Mouse (Mus musculus): Measurements from ENCODE around the gene Sptbn1. TPM values are rescaled to one million over a fixed set of nuclear protein-coding genes. Genes with fewer than 3 reads are reported as not detected.

Gene Sptbn1
- polyA plus RNA-seq, 1 experiment from 2014 or later: 66.6 TPM

DNA sequence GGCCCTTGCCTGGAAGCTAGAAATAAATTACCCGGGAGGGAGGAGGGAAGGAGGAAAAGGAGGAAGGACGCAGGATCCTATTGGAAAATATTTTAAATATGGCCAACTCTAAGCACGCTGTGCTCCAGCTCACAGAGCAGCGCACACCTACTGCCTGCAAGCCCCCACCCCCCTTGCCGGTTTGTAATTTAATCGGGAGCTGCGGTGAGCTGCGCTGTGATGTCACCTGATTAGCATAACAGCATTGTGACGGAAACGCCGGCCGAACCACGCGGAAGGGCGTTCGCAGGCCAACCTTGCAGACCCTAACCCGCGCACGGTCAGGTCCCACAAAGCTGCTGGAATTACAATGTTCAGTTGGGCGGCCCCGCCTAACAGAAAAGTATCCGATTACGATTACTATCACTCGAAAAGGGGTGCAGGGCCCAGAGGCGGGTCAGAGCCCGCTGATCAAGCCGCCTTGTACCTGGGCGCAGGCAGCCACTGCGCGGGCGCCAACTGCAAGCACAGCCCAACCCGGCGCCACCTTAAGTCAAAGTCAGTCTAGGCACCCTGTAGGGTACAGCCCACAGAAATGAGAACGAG, 69.8 kb downstream of the Sptbn1 start:
- DNase-seq (ENCODE audit: low spot score): peak; percentile 91
- peak overlapping the region; percentile 89 for H3K27ac ChIP-seq (replicated peaks)
- H3K4me3 ChIP-seq: peak overlapping the region; percentile 70
- peaks cover 43% of the 10 kb centered on the region for H3K4me1 ChIP-seq
- H3K27me3 ChIP-seq (replicated peaks; ENCODE audit: low read depth, poor library complexity, severe bottlenecking): no peaks in the 10 kb centered on the region
- under 1% methylated on average over 34 of the region's 34 CpGs for WGBS
- H3K9me3 ChIP-seq: no peaks in the 10 kb centered on the region
- H3K36me3 ChIP-seq (replicated peaks): 0 out of 2 replicates have a peak, but pooled peaks cover 4% of the 10 kb centered on the region

DNA sequence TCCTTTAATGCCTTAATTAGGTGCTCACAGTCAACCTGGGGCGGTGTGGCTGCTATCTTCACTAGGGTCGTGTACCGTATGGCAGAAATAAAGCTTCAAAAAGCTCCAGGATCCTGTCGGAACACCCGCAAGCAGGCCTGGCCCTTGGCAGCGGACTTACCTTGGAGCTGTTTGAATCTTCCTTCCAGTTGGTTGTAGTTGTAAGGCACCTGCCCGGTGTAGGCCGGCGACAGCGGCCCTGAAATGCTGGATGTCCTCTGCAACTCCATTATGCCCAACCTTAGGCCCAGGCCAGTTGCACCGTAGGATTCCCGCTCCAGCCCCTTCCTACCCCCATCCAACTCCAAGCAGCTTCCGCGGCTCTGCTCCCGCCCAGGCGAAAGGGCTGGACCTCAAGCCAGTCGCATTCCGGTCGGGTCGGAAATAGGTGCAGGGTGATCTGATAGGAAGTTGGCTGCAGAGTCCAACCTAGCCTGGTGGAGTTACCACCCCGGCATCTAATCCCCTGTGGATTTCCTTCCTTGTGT, 70.3 kb downstream of the Sptbn1 start:
- under 1% methylated on average over 21 of the region's 21 CpGs for WGBS
- H3K27me3 ChIP-seq (replicated peaks; ENCODE audit: low read depth, poor library complexity, severe bottlenecking): no peaks in the 10 kb centered on the region
- peak overlapping the region; percentile 89 for H3K27ac ChIP-seq (replicated peaks)
- peaks cover 43% of the 10 kb centered on the region for H3K4me1 ChIP-seq
- peak; percentile 77 for DNase-seq (ENCODE audit: low spot score)
- H3K9me3 ChIP-seq: no peaks in the 10 kb centered on the region
- 0 out of 2 replicates have a peak, but pooled peaks cover 4% of the 10 kb centered on the region for H3K36me3 ChIP-seq (replicated peaks)
- peak overlapping the region; percentile 70 for H3K4me3 ChIP-seq

DNA sequence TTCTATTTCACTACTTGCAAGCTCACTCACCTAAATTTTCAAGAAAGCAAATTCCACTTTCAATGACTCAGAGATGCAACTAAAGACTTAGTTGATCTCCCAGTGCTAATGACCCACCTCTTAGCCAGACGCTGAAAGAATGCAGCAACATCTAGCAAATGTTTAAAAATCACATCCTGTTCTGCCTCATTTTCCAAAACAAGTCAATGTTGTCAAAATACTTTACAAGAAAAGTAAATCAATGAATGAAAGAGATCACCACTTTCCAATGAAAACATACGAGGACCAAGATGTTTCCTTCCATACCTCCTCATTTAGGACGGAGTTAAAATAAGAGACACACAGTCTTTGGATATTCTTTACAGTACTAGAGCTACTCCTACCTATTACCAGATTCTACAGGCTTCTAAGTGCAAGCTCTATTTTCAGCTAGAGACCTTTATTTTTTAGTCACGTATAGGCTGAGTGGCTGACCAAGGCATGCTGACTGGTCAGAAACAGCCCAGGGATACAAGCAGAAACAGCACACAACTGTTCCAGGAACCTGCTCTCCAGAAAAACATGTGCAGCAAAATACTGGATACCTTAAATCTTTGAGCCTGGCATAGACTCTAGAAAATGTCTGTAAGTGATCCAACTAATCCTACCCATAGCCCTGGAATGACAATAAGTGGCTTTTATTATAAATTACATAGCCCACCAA, 71.5 kb downstream of the Sptbn1 start:
- Histone ChIP-seq H3K4me3 (peak overlapping the region; percentile 70), H3K9me3 (no peaks in the 10 kb centered on the region), H3K36me3 (replicated peaks) (no peaks in the 10 kb centered on the region), H3K27ac (replicated peaks) (peak overlapping the region; percentile 25; the same call in 1 of the 2 replicates), H3K4me1 (peaks cover 50% of the 10 kb centered on the region), H3K27me3 (replicated peaks; ENCODE audit: low read depth, poor library complexity, severe bottlenecking) (no peaks in the 10 kb centered on the region)
- 73% methylated on average over 4 of the region's 4 CpGs for WGBS
- no peak for DNase-seq (ENCODE audit: low spot score)

DNA sequence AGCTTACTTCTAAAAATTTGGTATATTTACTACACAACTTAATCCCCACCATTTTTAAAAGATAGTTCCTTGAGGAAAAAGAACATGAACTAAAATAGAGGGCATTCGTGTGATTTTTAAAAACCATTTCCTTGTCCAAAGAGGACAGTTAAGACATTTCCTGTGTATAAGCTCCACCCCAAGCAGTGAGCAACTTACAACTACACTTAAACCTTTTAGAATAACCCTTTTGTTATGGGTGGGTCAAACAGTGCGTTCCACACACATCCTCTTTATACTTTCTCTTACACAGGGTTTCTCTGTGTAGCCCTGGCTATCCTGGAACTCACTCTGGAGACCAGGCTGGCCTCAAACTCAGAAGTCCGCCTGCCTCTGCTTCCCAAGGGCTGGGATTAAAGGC, 72.2 kb downstream of the Sptbn1 start:
- no peaks in the 10 kb centered on the region for H3K27me3 ChIP-seq (replicated peaks; ENCODE audit: low read depth, poor library complexity, severe bottlenecking)
- no peaks in the 10 kb centered on the region for H3K36me3 ChIP-seq (replicated peaks)
- H3K9me3 ChIP-seq: no peaks in the 10 kb centered on the region
- H3K27ac ChIP-seq (replicated peaks): no peak overlapping the region
- WGBS: 69% methylated on average over 3 of the region's 3 CpGs
- H3K4me1 ChIP-seq: peaks cover 50% of the 10 kb centered on the region
- no peak for DNase-seq (ENCODE audit: low spot score)
- H3K4me3 ChIP-seq: peak overlapping the region; percentile 70

DNA sequence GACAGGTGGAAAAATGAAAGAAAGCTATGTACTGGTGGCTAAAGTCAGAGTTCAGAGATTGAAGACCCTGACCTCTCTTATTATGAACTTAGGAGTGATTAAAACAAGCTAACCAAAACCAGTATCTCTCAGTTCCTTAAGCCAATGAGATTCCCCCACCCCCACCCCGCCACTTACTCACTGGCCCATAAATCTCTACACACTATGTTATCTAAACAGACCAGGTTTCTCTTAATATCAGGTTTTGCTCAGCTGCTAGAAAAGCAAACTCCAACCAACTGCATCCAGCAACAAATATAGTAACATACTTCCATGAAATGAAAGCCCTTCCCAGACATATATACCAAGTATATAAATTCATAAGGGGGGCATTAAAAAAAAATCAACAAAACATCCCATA, 73.2 kb downstream of the Sptbn1 start:
- no peaks in the 10 kb centered on the region for H3K27me3 ChIP-seq (replicated peaks; ENCODE audit: low read depth, poor library complexity, severe bottlenecking)
- no peaks in the 10 kb centered on the region for H3K36me3 ChIP-seq (replicated peaks)
- no peaks in the 10 kb centered on the region for H3K9me3 ChIP-seq
- no peak overlapping the region for H3K27ac ChIP-seq (replicated peaks)
- H3K4me3 ChIP-seq: no peak overlapping the region
- 78% methylated on average over 1 of the region's 1 CpGs for WGBS
- peaks cover 50% of the 10 kb centered on the region for H3K4me1 ChIP-seq
- no peak for DNase-seq (ENCODE audit: low spot score)

DNA sequence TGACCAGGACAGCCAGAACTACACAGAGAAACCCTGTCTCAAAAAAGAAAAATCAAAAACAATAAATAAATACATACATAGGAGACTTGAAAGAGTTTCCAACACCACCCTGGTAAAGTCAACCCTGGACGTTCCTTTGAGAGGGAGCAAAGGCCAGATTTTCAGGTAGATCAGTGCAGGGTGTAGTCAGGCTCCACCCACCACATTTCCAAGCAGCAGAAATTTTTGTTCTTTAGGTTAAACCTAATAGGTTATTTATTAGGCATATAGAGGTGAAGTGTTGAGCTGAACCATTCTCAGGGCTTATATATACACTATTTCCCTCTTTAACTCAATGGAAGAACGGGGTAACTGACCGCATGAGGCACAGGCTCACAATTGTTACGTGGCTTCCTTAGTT, 77.0 kb downstream of the Sptbn1 start:
- 93% methylated on average over 4 of the region's 4 CpGs for WGBS
- Histone ChIP-seq H3K27ac (replicated peaks) (no peak overlapping the region), H3K36me3 (replicated peaks) (no peaks in the 10 kb centered on the region), H3K4me1 (peaks cover 27% of the 10 kb centered on the region), H3K4me3 (no peak overlapping the region), H3K27me3 (replicated peaks; ENCODE audit: low read depth, poor library complexity, severe bottlenecking) (no peaks in the 10 kb centered on the region), H3K9me3 (no peaks in the 10 kb centered on the region)
- DNase-seq (ENCODE audit: low spot score): no peak

DNA sequence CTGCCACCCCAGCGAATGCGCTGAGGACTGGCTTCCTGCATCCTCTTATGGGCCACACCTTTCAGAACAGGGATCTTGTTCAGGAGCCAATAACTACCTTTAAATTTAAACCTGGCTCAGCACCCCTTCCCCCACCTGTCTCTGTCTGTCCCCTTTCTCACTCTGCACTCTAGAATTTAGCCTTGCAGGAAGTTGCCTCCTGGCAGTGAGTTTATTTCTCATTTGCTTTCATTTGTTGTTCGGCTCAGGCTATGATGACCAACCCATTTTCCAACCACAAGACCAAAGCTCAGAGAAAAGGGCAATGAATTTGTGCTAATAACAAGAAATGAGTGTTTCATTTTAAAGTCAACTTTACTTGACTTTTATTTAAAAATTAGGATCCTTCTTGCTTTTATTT, 77.9 kb downstream of the Sptbn1 start:
- no peaks in the 10 kb centered on the region for H3K27me3 ChIP-seq (replicated peaks; ENCODE audit: low read depth, poor library complexity, severe bottlenecking)
- H3K4me3 ChIP-seq: no peak overlapping the region
- no peak overlapping the region for H3K27ac ChIP-seq (replicated peaks)
- 91% methylated on average over 3 of the region's 3 CpGs for WGBS
- no peaks in the 10 kb centered on the region for H3K9me3 ChIP-seq
- H3K36me3 ChIP-seq (replicated peaks): no peaks in the 10 kb centered on the region
- H3K4me1 ChIP-seq: peaks cover 22% of the 10 kb centered on the region
- DNase-seq (ENCODE audit: low spot score): no peak

DNA sequence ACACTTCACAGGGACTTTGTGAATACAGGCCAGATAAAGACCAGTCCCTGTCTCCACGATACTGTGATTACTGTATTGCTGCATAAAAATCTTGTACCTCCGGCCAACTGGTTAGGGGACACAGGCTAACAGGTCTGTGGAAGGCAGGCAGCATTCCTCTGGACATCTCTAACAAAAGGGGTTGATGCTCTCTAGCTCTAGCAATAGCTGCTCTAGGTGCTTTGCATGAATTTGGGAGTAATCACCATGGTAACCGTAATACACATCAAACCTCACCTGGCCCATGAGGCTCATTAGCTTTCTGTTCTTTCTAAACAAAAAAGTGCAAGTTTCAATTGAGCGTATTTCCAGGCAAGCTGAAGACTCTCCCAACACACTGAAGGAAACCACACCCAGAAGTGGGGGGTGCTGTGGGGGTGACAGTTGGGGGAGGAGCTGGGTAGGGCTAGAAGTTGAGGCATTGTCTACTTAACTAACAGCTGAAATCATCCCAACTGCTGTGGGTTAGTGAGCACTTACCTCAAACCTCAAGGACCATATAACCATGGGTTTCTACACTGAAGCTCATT, 81.0 kb downstream of the Sptbn1 start:
- Histone ChIP-seq H3K36me3 (replicated peaks) (peaks cover 7% of the 10 kb centered on the region; the same call in 1 of the 2 replicates), H3K4me3 (no peak overlapping the region), H3K4me1 (peaks cover 8% of the 10 kb centered on the region; the same call in 1 of the 2 replicates), H3K9me3 (no peaks in the 10 kb centered on the region), H3K27me3 (replicated peaks; ENCODE audit: low read depth, poor library complexity, severe bottlenecking) (no peaks in the 10 kb centered on the region), H3K27ac (replicated peaks) (no peak overlapping the region)
- WGBS: 87% methylated on average over 4 of the region's 4 CpGs
- no peak for DNase-seq (ENCODE audit: low spot score)

DNA sequence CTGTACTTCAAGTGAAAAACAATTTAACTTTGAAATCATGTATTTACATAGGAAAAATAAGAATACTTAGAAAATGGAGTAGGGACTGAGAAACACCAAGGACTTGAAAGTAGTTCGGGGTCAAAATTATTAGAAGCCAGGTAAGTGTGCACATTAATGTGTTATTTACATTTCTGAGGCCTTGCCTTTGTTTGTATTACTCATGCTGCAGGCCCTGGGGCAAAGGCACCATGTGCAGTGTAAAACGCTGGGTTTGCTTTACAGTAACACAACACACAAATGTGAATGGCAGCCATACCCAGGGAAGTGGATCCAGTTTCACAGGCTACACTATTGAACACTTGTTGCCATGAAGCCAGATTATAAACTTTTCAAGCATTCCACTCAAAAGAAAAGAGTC, 83.4 kb downstream of the Sptbn1 start:
- no peak for DNase-seq (ENCODE audit: low spot score)
- Histone ChIP-seq H3K4me3 (no peak overlapping the region), H3K36me3 (replicated peaks) (peaks cover 7% of the 10 kb centered on the region; the same call in 1 of the 2 replicates), H3K27ac (replicated peaks) (no peak overlapping the region), H3K27me3 (replicated peaks; ENCODE audit: low read depth, poor library complexity, severe bottlenecking) (no peaks in the 10 kb centered on the region), H3K4me1 (peaks cover 5% of the 10 kb centered on the region; the same call in 1 of the 2 replicates), H3K9me3 (no peaks in the 10 kb centered on the region)
- WGBS: 63% methylated on average over 2 of the region's 2 CpGs

DNA sequence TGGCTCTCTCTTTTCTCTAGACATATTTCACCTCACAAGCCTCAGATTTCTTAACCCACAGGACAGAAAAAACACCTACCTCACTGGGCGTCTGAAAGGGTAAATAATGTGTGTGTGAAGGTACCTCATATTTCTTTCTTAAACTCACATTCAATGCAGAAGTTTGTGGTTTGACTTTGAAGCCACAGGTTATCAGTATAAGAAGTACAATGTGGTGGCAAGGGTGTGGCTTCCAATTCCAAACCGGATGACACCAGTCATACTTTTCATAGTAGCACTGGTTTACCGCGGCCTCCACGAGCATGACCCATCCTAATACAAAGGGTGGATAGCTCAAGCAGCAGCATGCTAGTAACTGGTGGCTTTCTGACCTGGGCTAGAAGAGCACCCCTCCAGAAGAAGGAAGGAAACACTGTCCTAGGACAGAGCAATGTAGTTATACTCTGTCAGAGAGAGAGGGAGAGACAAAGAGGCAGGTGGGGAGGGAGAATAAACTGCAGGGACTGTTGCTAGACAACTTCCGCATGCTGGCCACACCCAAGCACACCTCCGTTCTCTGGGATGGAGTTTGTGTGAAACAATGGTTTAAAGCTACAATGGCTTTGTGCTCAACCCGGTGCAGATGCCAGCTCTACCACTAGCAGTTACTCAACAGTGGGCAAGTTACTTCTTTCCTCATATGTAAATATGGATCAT, 85.1 kb downstream of the Sptbn1 start:
- no peak for DNase-seq (ENCODE audit: low spot score)
- Histone ChIP-seq H3K36me3 (replicated peaks) (peaks cover 7% of the 10 kb centered on the region; the same call in 1 of the 2 replicates), H3K4me3 (no peak overlapping the region), H3K4me1 (peaks cover 5% of the 10 kb centered on the region; the same call in 1 of the 2 replicates), H3K27me3 (replicated peaks; ENCODE audit: low read depth, poor library complexity, severe bottlenecking) (no peaks in the 10 kb centered on the region), H3K9me3 (no peaks in the 10 kb centered on the region), H3K27ac (replicated peaks) (no peak overlapping the region)
- WGBS: 89% methylated on average over 8 of the region's 8 CpGs

DNA sequence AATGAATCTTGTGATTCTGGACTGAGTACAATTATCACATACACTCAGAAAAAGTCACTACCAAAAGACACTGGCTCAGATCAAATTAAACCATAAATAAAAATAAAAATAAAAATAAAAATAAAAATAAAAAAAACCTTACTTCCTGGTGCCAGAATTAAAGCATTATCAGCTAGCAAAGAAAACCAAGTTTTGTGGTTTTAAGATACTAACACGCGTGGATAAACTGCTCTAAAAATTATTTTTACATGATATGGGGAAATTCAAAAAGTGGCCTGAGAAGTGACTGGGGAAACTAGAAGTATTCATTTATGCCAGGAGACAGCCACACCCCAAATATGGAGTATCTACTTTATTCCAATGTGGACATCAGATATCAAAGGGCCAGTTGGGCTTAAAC, 89.8 kb downstream of the Sptbn1 start:
- H3K36me3 ChIP-seq (replicated peaks): peaks cover 4% of the 10 kb centered on the region
- no peak for DNase-seq (ENCODE audit: low spot score)
- 96% methylated on average over 2 of the region's 2 CpGs for WGBS
- H3K9me3 ChIP-seq: no peaks in the 10 kb centered on the region
- H3K27me3 ChIP-seq (replicated peaks; ENCODE audit: low read depth, poor library complexity, severe bottlenecking): no peaks in the 10 kb centered on the region
- no peak overlapping the region for H3K4me3 ChIP-seq
- no peak overlapping the region for H3K27ac ChIP-seq (replicated peaks)
- peaks cover 18% of the 10 kb centered on the region for H3K4me1 ChIP-seq

DNA sequence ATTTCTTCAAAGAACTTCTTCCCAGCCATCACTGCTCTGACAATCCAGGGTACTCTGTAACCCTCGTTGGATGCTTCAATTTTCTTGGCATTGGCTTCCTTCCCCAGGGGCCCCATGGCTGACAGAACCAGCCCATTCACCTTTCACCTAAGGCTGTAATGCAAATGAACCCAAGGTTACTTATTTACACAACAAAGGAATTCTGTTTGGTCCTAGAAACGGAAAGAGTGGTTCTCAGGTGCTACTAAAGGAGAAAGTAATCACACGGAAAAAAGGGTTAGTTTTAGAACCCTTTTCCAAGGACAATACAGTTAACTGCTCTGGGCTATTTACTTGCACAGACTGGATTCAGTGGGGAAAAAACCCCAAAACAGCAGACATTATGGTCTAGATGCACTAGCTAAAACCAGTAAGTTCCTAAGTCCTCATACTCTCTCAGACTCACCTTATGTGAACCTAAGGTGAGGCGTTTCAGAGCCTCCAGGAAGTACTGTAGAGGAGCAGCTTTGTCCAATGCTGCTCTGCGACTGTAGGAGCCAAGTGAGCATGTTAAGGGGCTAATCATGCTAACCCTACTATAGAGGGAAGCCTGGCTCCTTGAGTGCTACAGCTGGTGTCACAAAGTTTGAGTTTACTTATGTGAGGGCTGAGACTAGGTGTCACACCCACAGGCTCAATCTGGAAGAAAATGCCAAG, 90.7 kb downstream of the Sptbn1 start:
- H3K9me3 ChIP-seq: no peaks in the 10 kb centered on the region
- H3K4me1 ChIP-seq: peaks cover 18% of the 10 kb centered on the region
- no peaks in the 10 kb centered on the region; the same call in 1 of the 2 replicates for H3K36me3 ChIP-seq (replicated peaks)
- no peak overlapping the region for H3K27ac ChIP-seq (replicated peaks)
- H3K4me3 ChIP-seq: no peak overlapping the region
- no peak for DNase-seq (ENCODE audit: low spot score)
- H3K27me3 ChIP-seq (replicated peaks; ENCODE audit: low read depth, poor library complexity, severe bottlenecking): no peaks in the 10 kb centered on the region
- WGBS: 32% methylated on average over 5 of the region's 5 CpGs
